ENCODE assay signal across 14 mouse cellular contexts in the genomic region with DNA sequence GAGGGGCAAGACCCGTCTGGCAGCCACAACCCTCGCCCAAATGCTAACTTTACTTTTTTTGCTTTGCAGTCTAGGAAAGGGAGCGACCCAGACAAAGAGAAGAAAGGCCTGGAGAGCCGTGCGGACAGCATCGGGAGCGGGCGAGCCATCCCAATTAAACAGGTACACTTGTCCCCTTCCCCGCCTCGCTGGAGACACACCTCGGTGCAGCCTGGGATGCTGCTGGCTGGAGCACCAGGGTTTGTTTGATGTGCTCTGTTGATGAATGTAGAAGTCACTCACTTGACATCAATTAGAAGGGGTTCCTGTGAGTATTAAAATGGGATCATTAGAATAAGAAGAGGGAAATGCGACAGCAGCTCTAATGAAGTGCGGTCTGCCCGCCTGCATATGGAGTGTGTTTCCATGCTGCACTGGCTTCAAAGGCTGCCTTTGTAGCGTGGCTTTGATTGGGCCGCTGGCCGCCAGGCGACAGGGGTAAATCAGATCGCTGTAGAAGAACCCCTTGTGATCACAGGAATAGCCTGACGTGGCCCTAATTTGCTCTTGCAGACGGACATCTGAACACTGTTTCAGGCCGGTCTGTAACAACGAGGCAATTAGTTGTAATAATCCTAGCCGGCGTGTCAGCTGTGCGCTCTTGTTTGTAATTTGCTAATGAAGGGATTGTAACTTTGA.
DNase-seq lines count a peak whose midpoint lies in the region; ATAC-seq and TF ChIP-seq lines count a peak whose summit lies in the region.
"Had no signal": no experiment of that assay in that cellular context is flagged by ENCODE, and none has a peak within 500 bp of the region (broad histone marks: within the 10 kb centered on the region; RNA-seq: fewer than 3 reads in every experiment).

No protein-coding gene starts in this region.

- no peak overlapping the region for H3K27ac ChIP-seq in forebrain, postnatal 0 days (ENCODE audit: low read depth, low read length)
- peak overlapping the region; percentile 49 for H3K27ac ChIP-seq in midbrain, embryonic 12.5 days (replicated peaks)
- H3K27ac ChIP-seq in kidney, embryonic 15.5 days = no peak overlapping the region
- H3K27ac ChIP-seq: liver, embryonic 13.5 days; stomach, postnatal 0 days had no signal

- no peak overlapping the region for H3K9ac ChIP-seq in forebrain, postnatal 0 days
- H3K9ac ChIP-seq in midbrain, embryonic 12.5 days (replicated peaks) = no peak overlapping the region
- H3K9ac ChIP-seq in kidney, embryonic 15.5 days = no peak overlapping the region
- H3K9ac ChIP-seq: liver, embryonic 13.5 days had no signal

- DNase-seq in right cerebral cortex, postnatal 10 days (ENCODE audit: low spot score in 2 of 2) = peak; percentile 51 to 57
- no peak for DNase-seq in right cerebral cortex, adult 2 months (ENCODE audit: low spot score in 2 of 2)
- DNase-seq in forebrain, postnatal 0 days = peak; percentile 64
- DNase-seq in retina, postnatal 7 days (ENCODE audit: low read depth, low spot score) = peak; percentile 24
- DNase-seq in kidney, postnatal 14 days = no peak
- DNase-seq in kidney, postnatal 10 days = no peak
- DNase-seq: adrenal gland, adult 2 months; heart, adult 18-20 months; kidney, postnatal 4 days; liver, embryonic 13.5 days; lung, postnatal 4 days had no signal

- 0 out of 2 replicates have a peak, but pooled peaks cover 2% of the 10 kb centered on the region for H3K27me3 ChIP-seq in forebrain, postnatal 0 days (ENCODE audit: insufficient read depth, low read length)
- H3K27me3 ChIP-seq in midbrain, embryonic 12.5 days = no peaks in the 10 kb centered on the region; the same call in 1 of the 2 replicates
- H3K27me3 ChIP-seq in kidney, embryonic 15.5 days = no peaks in the 10 kb centered on the region
- H3K27me3 ChIP-seq: liver, embryonic 13.5 days had no signal

- peak; percentile 81 for ATAC-seq in forebrain, postnatal 0 days
- peak; percentile 69 for ATAC-seq in midbrain, embryonic 12.5 days (ENCODE audit: low FRiP score, low read depth)
- ATAC-seq in kidney, embryonic 15.5 days (replicated peaks; ENCODE audit: low FRiP score) = no peak

- no peaks in the 10 kb centered on the region for H3K4me1 ChIP-seq in forebrain, postnatal 0 days (ENCODE audit: insufficient read depth)
- peaks cover 31% of the 10 kb centered on the region for H3K4me1 ChIP-seq in midbrain, embryonic 12.5 days
- H3K4me1 ChIP-seq in kidney, embryonic 15.5 days = no peaks in the 10 kb centered on the region

- no peak overlapping the region for H3K4me2 ChIP-seq in forebrain, postnatal 0 days (ENCODE audit: low read depth)
- no peak overlapping the region for H3K4me2 ChIP-seq in midbrain, embryonic 12.5 days (replicated peaks)
- H3K4me2 ChIP-seq in kidney, embryonic 15.5 days = no peak overlapping the region
- H3K4me2 ChIP-seq: liver, embryonic 13.5 days had no signal

- H3K4me3 ChIP-seq in forebrain, postnatal 0 days (ENCODE audit: low read depth, low read length) = no peak overlapping the region
- H3K4me3 ChIP-seq in midbrain, embryonic 12.5 days = no peak overlapping the region
- H3K4me3 ChIP-seq in kidney, embryonic 15.5 days (replicated peaks) = no peak overlapping the region
- H3K4me3 ChIP-seq: liver, embryonic 13.5 days had no signal

- peaks cover 33% of the 10 kb centered on the region for H3K36me3 ChIP-seq in forebrain, postnatal 0 days (ENCODE audit: insufficient read depth)
- peaks cover 54% of the 10 kb centered on the region for H3K36me3 ChIP-seq in midbrain, embryonic 12.5 days
- peaks cover 67% of the 10 kb centered on the region for H3K36me3 ChIP-seq in kidney, embryonic 15.5 days

- WGBS in forebrain, postnatal 0 days = 22% methylated on average over 26 of the region's 26 CpGs
- WGBS in midbrain, embryonic 12.5 days = 57% methylated on average over 26 of the region's 26 CpGs
- WGBS in kidney, embryonic 15.5 days = 64% methylated on average over 26 of the region's 26 CpGs

- no peak for TF ChIP-seq CTCF in forebrain, postnatal 0 days (IDR thresholded peaks at IDR 0.05; ENCODE audit: low read depth)

- no peaks in the 10 kb centered on the region for H3K9me3 ChIP-seq in forebrain, postnatal 0 days (ENCODE audit: low read length)
- no peaks in the 10 kb centered on the region for H3K9me3 ChIP-seq in midbrain, embryonic 12.5 days
- H3K9me3 ChIP-seq in kidney, embryonic 15.5 days (replicated peaks) = no peaks in the 10 kb centered on the region
- H3K9me3 ChIP-seq: liver, embryonic 13.5 days had no signal

Comparison
In these comparisons a context has a peak if more than half of its experiments do, and no peak if none do; other contexts are left out.
1. DNase-seq: peak in right cerebral cortex, postnatal 10 days (2 of 2), forebrain, postnatal 0 days (single experiment) and retina, postnatal 7 days (single experiment); none in right cerebral cortex, adult 2 months (0 of 2), kidney, postnatal 14 days (single experiment) and kidney, postnatal 10 days (single experiment).